Mouse (Mus musculus): ENCODE data around the gene Adam33. TPM values are rescaled to one million over a fixed set of nuclear protein-coding genes. Genes with fewer than 3 reads are reported as not detected.

The Adam33 gene
- under 1 TPM in 1 of 2 experiments, not detected in 1; 0.08 TPM for polyA plus RNA-seq (2012; fragmentation: generic; extraction: Trizol)

DNA sequence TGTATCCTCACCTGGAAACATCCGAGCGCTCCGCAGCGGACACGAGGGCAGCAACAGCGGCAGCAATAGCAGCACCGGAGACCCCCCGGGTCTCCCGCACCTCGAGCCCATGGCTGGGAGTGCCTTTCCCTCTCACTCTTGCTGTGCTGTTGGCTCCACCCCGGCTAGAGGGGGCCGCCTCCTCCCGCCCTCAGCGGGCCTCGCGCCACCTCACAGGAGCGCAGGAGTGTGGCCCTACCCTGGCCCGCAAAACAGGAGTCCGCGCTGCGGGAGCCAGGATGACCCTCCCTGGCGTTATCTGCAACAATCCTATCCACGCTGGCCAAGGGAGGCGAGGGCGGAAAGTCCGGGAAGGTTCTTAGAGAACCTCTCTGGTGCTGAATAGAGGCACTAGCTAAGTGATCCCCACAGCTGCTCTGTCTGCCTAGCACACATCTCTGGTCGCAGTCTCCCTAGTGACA, at the start of gene Adam33:
Adam33 (minus strand) TSS at position 411 of the 461 bp plus-strand sequence.

DNA sequence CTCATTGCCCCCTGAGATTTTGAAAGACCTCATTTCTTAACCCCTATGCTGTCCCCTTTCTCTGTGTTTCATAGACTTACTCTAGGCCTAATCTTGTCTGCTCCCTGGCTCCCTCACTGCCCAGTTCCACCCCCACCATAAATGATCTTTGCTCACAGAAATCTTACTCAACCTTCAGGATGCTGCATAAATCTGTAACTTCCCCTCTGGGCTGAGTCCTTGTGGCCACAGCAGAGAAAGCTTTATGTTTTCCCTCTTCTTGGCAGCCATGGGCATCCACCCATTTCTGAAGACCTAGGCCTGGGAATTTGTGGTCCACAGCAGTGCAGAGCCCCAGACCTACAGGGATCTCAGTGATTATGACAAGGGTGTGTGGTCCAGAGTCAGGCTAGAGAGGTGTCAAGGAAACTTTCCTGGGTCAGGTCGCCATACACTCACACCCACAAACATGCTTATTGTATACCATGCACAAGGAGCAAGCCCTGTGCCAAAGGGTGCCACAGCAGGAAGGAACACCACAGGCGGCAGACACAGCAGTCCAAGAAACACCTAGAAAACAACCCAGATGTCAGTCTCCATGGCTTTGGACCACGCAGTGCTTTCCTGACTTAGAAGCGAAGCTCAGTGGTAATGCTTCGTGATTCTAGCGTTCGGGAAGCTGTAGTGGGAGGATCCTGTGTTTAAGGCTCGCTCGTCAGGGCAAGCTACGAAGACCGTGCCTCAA, 23.2 kb upstream of the Adam33 start, which contains the start of gene Siglec1:
Siglec1 (minus strand) TSS at position 99 of the 724 bp plus-strand sequence.

DNA sequence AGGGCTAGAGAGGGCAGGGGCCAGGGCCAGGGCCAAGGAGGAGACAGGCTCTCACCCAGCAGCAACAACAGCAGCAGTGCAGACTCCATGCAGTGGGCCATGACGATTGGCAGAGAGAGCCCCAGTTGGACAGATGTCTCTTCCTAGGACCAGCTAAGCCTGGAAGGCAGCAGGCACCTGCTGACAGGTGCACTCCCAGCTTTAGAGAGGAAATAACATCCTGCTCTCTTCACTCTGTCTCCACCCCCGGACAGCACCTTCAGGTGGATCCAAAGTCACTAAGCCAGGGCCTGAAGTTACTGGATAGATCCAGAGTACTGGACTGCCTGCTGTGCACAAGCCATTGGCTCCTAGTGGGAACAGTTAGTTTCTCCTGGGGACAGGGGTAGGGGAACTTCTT, 20.6 kb downstream of the Adam33 start, which contains the start of gene Gfra4:
Gfra4 (minus strand) TSS at position 101 of the 400 bp plus-strand sequence.

Other genes starting within 250 kb of the Adam33 start
- 1 to 10 TPM; 1.8 to 8.0 TPM for gene 4930402H24Rik, start 157.4 kb downstream of the Adam33 start, polyA plus RNA-seq (2012; fragmentation: generic; extraction: Trizol)
- gene Atrn, start 157.3 kb downstream of the Adam33 start, polyA plus RNA-seq (2012; fragmentation: generic; extraction: Trizol): 1 to 10 TPM in 1 of 2 experiments, under 1 TPM in 1; 0.39 to 4.5 TPM
- gene Gfra4, start 20.7 kb downstream of the Adam33 start, polyA plus RNA-seq (2012; fragmentation: generic; extraction: Trizol): under 1 TPM in 1 of 2 experiments, not detected in 1; 0.05 TPM
- gene Siglec1, start 23.0 kb upstream of the Adam33 start, polyA plus RNA-seq (2012; fragmentation: generic; extraction: Trizol): under 1 TPM; 0.02 TPM
- gene Hspa12b, start 63.5 kb upstream of the Adam33 start, polyA plus RNA-seq (2012; fragmentation: generic; extraction: Trizol): 1 to 10 TPM; 2.0 to 5.5 TPM
- gene Gm11037, start 69.7 kb upstream of the Adam33 start, polyA plus RNA-seq (2012; fragmentation: generic; extraction: Trizol): not detected
- gene 1700037H04Rik, start 96.3 kb upstream of the Adam33 start, polyA plus RNA-seq (2012; fragmentation: generic; extraction: Trizol): 100 to 1,000 TPM in 1 of 2 experiments, 10 to 100 TPM in 1; 81.6 to 171 TPM
- 100 to 1,000 TPM; 119 to 157 TPM for gene Cenpb, start 116.3 kb upstream of the Adam33 start, polyA plus RNA-seq (2012; fragmentation: generic; extraction: Trizol)
- gene Cdc25b, start 123.1 kb upstream of the Adam33 start, polyA plus RNA-seq (2012; fragmentation: generic; extraction: Trizol): 10 to 100 TPM; 47.5 to 50.7 TPM
- gene Spef1, start 123.5 kb upstream of the Adam33 start, polyA plus RNA-seq (2012; fragmentation: generic; extraction: Trizol): 10 to 100 TPM in 1 of 2 experiments, 1 to 10 TPM in 1; 1.5 to 10.4 TPM
- 10 to 100 TPM; 19.7 to 32.1 TPM for gene Ap5s1, start 143.3 kb upstream of the Adam33 start, polyA plus RNA-seq (2012; fragmentation: generic; extraction: Trizol)
- gene Mavs, start 170.2 kb upstream of the Adam33 start, polyA plus RNA-seq (2012; fragmentation: generic; extraction: Trizol): 10 to 100 TPM in 1 of 2 experiments, 1 to 10 TPM in 1; 7.8 to 20.3 TPM
- 10 to 100 TPM; 12.9 to 19.9 TPM for gene Pank2, start 198.7 kb upstream of the Adam33 start, polyA plus RNA-seq (2012; fragmentation: generic; extraction: Trizol)

Data from C3H10T1/2 (cell line).